Mouse (Mus musculus) CH12.LX (cell line): ENCODE data around the gene Il1rap.

ENCODE experiments used
- BHLHE40 ChIP-seq: IDR thresholded peaks from 2 replicates; pipeline ENCODE4 v1.6.1; 2011; ENCODE audit warnings: mild to moderate bottlenecking, low read depth, low read length, improper control_type of control experiment
- CHD2 ChIP-seq: IDR thresholded peaks from 2 replicates; pipeline ENCODE4 v1.6.1; 2011; ENCODE audit warnings: low read length, improper control_type of control experiment
- MAZ ChIP-seq: IDR thresholded peaks from 2 replicates; pipeline ENCODE4 v1.6.1; 2012; ENCODE audit warnings: low read depth, mild to moderate bottlenecking, inconsistent platforms, low read length, improper control_type of control experiment, moderate library complexity
- MXI1 ChIP-seq: IDR thresholded peaks from 2 replicates; pipeline ENCODE4 v1.6.1; 2011; ENCODE audit warnings: mild to moderate bottlenecking, low read depth, low read length, improper control_type of control experiment
- UBTF ChIP-seq: IDR thresholded peaks from 2 replicates; pipeline ENCODE4 v1.6.1; 2012; ENCODE audit warnings: low read depth, mild to moderate bottlenecking, inconsistent platforms, low read length, improper control_type of control experiment, moderate library complexity

GRCm38 (mm10) chr16:26680381-26680780 lies 98.9 kb downstream of the Il1rap start:
- no peak for TF ChIP-seq MAZ
- TF ChIP-seq MXI1: no peak
- TF ChIP-seq UBTF: no peak
- TF ChIP-seq CHD2: no peak
- TF ChIP-seq BHLHE40: no peak
